In the genomic region with DNA sequence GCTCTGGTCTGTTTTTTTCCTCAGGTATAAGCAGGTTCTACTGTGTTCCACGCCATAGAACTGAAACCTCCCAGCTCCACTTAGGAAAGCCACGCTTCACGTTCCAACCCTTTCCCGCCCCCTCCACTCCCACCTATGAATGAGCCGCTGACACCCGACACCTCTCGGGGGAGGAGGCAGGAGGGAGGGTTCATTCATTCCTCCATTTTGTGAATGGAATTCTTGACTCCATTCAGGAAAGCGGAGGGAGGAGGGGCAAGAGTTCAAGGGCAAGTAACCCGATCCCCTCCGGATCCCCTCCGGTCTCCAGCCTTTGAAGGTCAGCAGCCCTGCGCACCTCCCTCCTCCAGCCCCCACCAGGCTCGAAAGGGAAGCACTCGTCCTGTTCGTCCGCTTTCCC, we compare ENCODE assay signal across 8 mouse cellular contexts. TPM values are rescaled to one million over a fixed set of nuclear protein-coding genes. Genes with fewer than 3 reads are reported as not detected.
DNase-seq lines count a peak whose midpoint lies in the region; ATAC-seq lines count a peak whose summit lies in the region.

No protein-coding gene starts in this region.

- peak overlapping the region; percentile 66 for H3K4me2 ChIP-seq in heart, embryonic 11.5 days
- peak overlapping the region; percentile 61 for H3K4me2 ChIP-seq in kidney, embryonic 15.5 days
- H3K4me2 ChIP-seq in stomach, embryonic 16.5 days (ENCODE audit: low read depth, low read length), result peak overlapping the region; percentile 57

- DNase-seq in NIH3T3 (ENCODE audit: low read depth), result peak; percentile 83
- peak; percentile 97 for DNase-seq in embryo, embryonic 10.5 days (ENCODE audit: low spot score)
- DNase-seq in lung, postnatal 10 days, result peak; percentile 84
- DNase-seq in cerebellum, adult 8-10 months, result no peak
- DNase-seq in cerebellum, adult 9-10 months, result no peak

- WGBS in heart, embryonic 11.5 days (ENCODE audit: insufficient replicate concordance), result 0% methylated on average over 16 of the region's 16 CpGs
- WGBS in kidney, embryonic 15.5 days, result under 1% methylated on average over 16 of the region's 16 CpGs
- 0% methylated on average over 16 of the region's 16 CpGs for WGBS in stomach, embryonic 16.5 days

- no peak overlapping the region; the same call in 1 of the 2 replicates for H3K27ac ChIP-seq in heart, embryonic 11.5 days (ENCODE audit: low read depth, low read length)
- peak overlapping the region; percentile 87 for H3K27ac ChIP-seq in kidney, embryonic 15.5 days
- no peak overlapping the region for H3K27ac ChIP-seq in stomach, embryonic 16.5 days (ENCODE audit: low read length)

- peak; percentile 73 for ATAC-seq in heart, embryonic 11.5 days (replicated peaks; ENCODE audit: insufficient number of reproducible peaks, low FRiP score, low TSS enrichment)
- peak; percentile 90 for ATAC-seq in kidney, embryonic 15.5 days (replicated peaks; ENCODE audit: low FRiP score)
- ATAC-seq in stomach, embryonic 16.5 days (ENCODE audit: insufficient read depth, low FRiP score), result peak; percentile 87

- peak overlapping the region; percentile 32 for H3K4me3 ChIP-seq in heart, embryonic 11.5 days (ENCODE audit: low read depth, low read length)
- H3K4me3 ChIP-seq in kidney, embryonic 15.5 days (replicated peaks), result peak overlapping the region; percentile 31
- H3K4me3 ChIP-seq in stomach, embryonic 16.5 days (replicated peaks; ENCODE audit: low read length), result peak overlapping the region; percentile 28

- H3K36me3 ChIP-seq in heart, embryonic 11.5 days (ENCODE audit: control insufficient read depth, insufficient read depth, low read length), result peaks cover 10% of the 10 kb centered on the region
- peaks cover 44% of the 10 kb centered on the region for H3K36me3 ChIP-seq in kidney, embryonic 15.5 days
- no peaks in the 10 kb centered on the region for H3K36me3 ChIP-seq in stomach, embryonic 16.5 days (ENCODE audit: control insufficient read depth, insufficient read depth, low read length)

- H3K27me3 ChIP-seq in heart, embryonic 11.5 days (ENCODE audit: control insufficient read depth, insufficient read depth, low read length), result peaks cover 9% of the 10 kb centered on the region
- no peaks in the 10 kb centered on the region for H3K27me3 ChIP-seq in kidney, embryonic 15.5 days
- H3K27me3 ChIP-seq in stomach, embryonic 16.5 days (ENCODE audit: control insufficient read depth, insufficient read depth, low read length), result peaks cover 4% of the 10 kb centered on the region; the same call in 1 of the 2 replicates

- H3K4me1 ChIP-seq in heart, embryonic 11.5 days (ENCODE audit: control insufficient read depth, insufficient read depth, low read length), result peaks cover 10% of the 10 kb centered on the region
- H3K4me1 ChIP-seq in kidney, embryonic 15.5 days, result peaks cover 30% of the 10 kb centered on the region
- H3K4me1 ChIP-seq in stomach, embryonic 16.5 days (ENCODE audit: control insufficient read depth, insufficient read depth, low read length), result peaks cover 2% of the 10 kb centered on the region

- no peaks in the 10 kb centered on the region for H3K9me3 ChIP-seq in heart, embryonic 11.5 days (replicated peaks; ENCODE audit: control insufficient read depth, low read length)
- no peaks in the 10 kb centered on the region for H3K9me3 ChIP-seq in kidney, embryonic 15.5 days (replicated peaks)
- no peaks in the 10 kb centered on the region for H3K9me3 ChIP-seq in stomach, embryonic 16.5 days (replicated peaks; ENCODE audit: control insufficient read depth, low read length)

- no peak overlapping the region for H3K9ac ChIP-seq in heart, embryonic 11.5 days (ENCODE audit: low read depth, low read length)
- no peak overlapping the region for H3K9ac ChIP-seq in kidney, embryonic 15.5 days
- H3K9ac ChIP-seq in stomach, embryonic 16.5 days (ENCODE audit: low read length), result peak overlapping the region; percentile 34

RNA-seq across cellular contexts. Expression of a gene that starts 12.7 kb away (rescaled TPM):
- polyA plus RNA-seq in heart, embryonic 11.5 days (2014; fragmentation: Nextera tagmentation; extraction: Ambion mirVana), result 4.5 and 8.7 TPM in 2 replicates
- 59.3 and 60.2 TPM in 2 replicates for polyA plus RNA-seq in kidney, embryonic 15.5 days (2015; fragmentation: Nextera tagmentation; extraction: Ambion mirVana)
- 4.9 and 6.6 TPM in 2 replicates for polyA plus RNA-seq in stomach, embryonic 16.5 days (2015; fragmentation: Nextera tagmentation; extraction: Ambion mirVana)

RNA-seq across cellular contexts. Expression of a gene that starts 39.7 kb away (rescaled TPM):
- polyA plus RNA-seq in heart, embryonic 11.5 days (2014; fragmentation: Nextera tagmentation; extraction: Ambion mirVana), result 24.3 and 26.1 TPM in 2 replicates
- 32.3 and 36.1 TPM in 2 replicates for polyA plus RNA-seq in kidney, embryonic 15.5 days (2015; fragmentation: Nextera tagmentation; extraction: Ambion mirVana)
- polyA plus RNA-seq in stomach, embryonic 16.5 days (2015; fragmentation: Nextera tagmentation; extraction: Ambion mirVana), result 28.5 and 29.4 TPM in 2 replicates

Comparison
In these comparisons a context has a peak if more than half of its experiments do, and no peak if none do; other contexts are left out.
1. DNase-seq: peak in NIH3T3 (single experiment), embryo, embryonic 10.5 days (single experiment) and lung, postnatal 10 days (single experiment); none in cerebellum, adult 8-10 months (single experiment) and cerebellum, adult 9-10 months (single experiment).
2. Peak in every context shown above with its lines, with median percentiles within 50 percentile points of each other: ATAC-seq, H3K4me2 ChIP-seq and H3K4me3 ChIP-seq.